Comparison of ENCODE assay signal across 9 mouse cellular contexts in genomic region chr16:33244136-33244691, GRCm38 (mm10). TPM values are rescaled to one million over a fixed set of nuclear protein-coding genes. Genes with fewer than 3 reads are reported as not detected.
DNase-seq lines count a peak whose midpoint lies in the region; ATAC-seq and TF ChIP-seq lines count a peak whose summit lies in the region.
"Had no signal": no experiment of that assay in that cellular context is flagged by ENCODE, and none has a peak within 500 bp of the region (broad histone marks: within the 10 kb centered on the region; RNA-seq: fewer than 3 reads in every experiment).

No protein-coding gene starts in this region.

- no peaks in the 10 kb centered on the region for H3K36me3 ChIP-seq in ES-Bruce4 (ENCODE audit: control insufficient read depth, insufficient read depth, low read length, poor library complexity, severe bottlenecking)
- peaks cover 50% of the 10 kb centered on the region for H3K36me3 ChIP-seq in forebrain, embryonic 12.5 days (replicated peaks)

- TF ChIP-seq POLR2A in ES-Bruce4 (IDR thresholded peaks at IDR 0.05; ENCODE audit: insufficient read depth, low read length), result no peak
- TF ChIP-seq POLR2A in brain, embryonic 14.5 days (IDR thresholded peaks at IDR 0.05; ENCODE audit: borderline replicate concordance, extremely low read depth, insufficient read depth, insufficient read length, poor library complexity, severe bottlenecking), result no peak

- H3K27ac ChIP-seq in layer of hippocampus, adult 2 months, result no peak overlapping the region
- H3K27ac ChIP-seq in ES-Bruce4 (ENCODE audit: insufficient read depth, low read length), result no peak overlapping the region
- H3K27ac ChIP-seq in forebrain, embryonic 12.5 days, result no peak overlapping the region
- H3K27ac ChIP-seq: liver, embryonic 15.5 days had no signal

- no peaks in the 10 kb centered on the region for H3K27me3 ChIP-seq in ES-Bruce4 (ENCODE audit: control insufficient read depth, insufficient read depth, low read length, poor library complexity, severe bottlenecking)
- no peaks in the 10 kb centered on the region for H3K27me3 ChIP-seq in forebrain, embryonic 12.5 days
- H3K27me3 ChIP-seq: liver, embryonic 15.5 days had no signal

- TF ChIP-seq EP300 in ES-Bruce4 (IDR thresholded peaks at IDR 0.05; ENCODE audit: insufficient read depth, low read depth, low read length), result no peak

- H3K4me3 ChIP-seq in layer of hippocampus, adult 2 months, result no peak overlapping the region
- no peak overlapping the region for H3K4me3 ChIP-seq in ES-Bruce4 (ENCODE audit: low read depth, low read length)
- H3K4me3 ChIP-seq in forebrain, embryonic 12.5 days (replicated peaks), result no peak overlapping the region
- H3K4me3 ChIP-seq: liver, embryonic 15.5 days had no signal

- ATAC-seq in monocyte, adult 5-6 weeks (replicated peaks; ENCODE audit: insufficient number of reproducible peaks, low FRiP score, low TSS enrichment, poor library complexity, severe bottlenecking), result peak; percentile 42; the same call in 1 of the 2 replicates
- no peak for ATAC-seq in forebrain, embryonic 12.5 days (ENCODE audit: low FRiP score)
- no peak for ATAC-seq in activated CD4-positive, CD25-positive, alpha-beta regulatory T cell, adult 4 months

- no peak for DNase-seq in layer of hippocampus, adult 2 months (ENCODE audit: low spot score in 2 of 2)
- DNase-seq in layer of hippocampus, adult 9-10 months (ENCODE audit: low spot score), result no peak
- DNase-seq in brain, embryonic 14.5 days (ENCODE audit: low read depth), result no peak
- DNase-seq: cerebellum, adult 18-20 months had no signal

- no peak overlapping the region for H3K4me2 ChIP-seq in forebrain, embryonic 12.5 days
- H3K4me2 ChIP-seq: liver, embryonic 15.5 days had no signal

- no peak overlapping the region for H3K9ac ChIP-seq in ES-Bruce4 (ENCODE audit: low read depth, poor library complexity, severe bottlenecking)
- no peak overlapping the region for H3K9ac ChIP-seq in forebrain, embryonic 12.5 days
- H3K9ac ChIP-seq: liver, embryonic 15.5 days had no signal

- no peaks in the 10 kb centered on the region for H3K4me1 ChIP-seq in ES-Bruce4 (ENCODE audit: control insufficient read depth, insufficient read depth, low read length)
- H3K4me1 ChIP-seq in forebrain, embryonic 12.5 days, result no peaks in the 10 kb centered on the region
- H3K4me1 ChIP-seq: liver, embryonic 15.5 days had no signal

- H3K9me3 ChIP-seq in ES-Bruce4 (replicated peaks; ENCODE audit: control insufficient read depth, insufficient read depth, low read length, poor library complexity, severe bottlenecking), result no peaks in the 10 kb centered on the region
- no peaks in the 10 kb centered on the region for H3K9me3 ChIP-seq in forebrain, embryonic 12.5 days
- H3K9me3 ChIP-seq: liver, embryonic 15.5 days had no signal

- WGBS in forebrain, embryonic 12.5 days, result 89% methylated on average over 6 of the region's 6 CpGs

- TF ChIP-seq CTCF in layer of hippocampus, adult 2 months (conservative IDR thresholded peaks at IDR 0.05), result peak; percentile 59
- TF ChIP-seq CTCF in ES-Bruce4 (IDR thresholded peaks at IDR 0.05; ENCODE audit: low read depth, low read length), result peak; percentile 45
- TF ChIP-seq CTCF in brain, embryonic 14.5 days (IDR thresholded peaks at IDR 0.05; ENCODE audit: borderline replicate concordance, extremely low read depth, insufficient read depth, insufficient read length), result peak; percentile 33; the same call in 1 of the 2 replicates

RNA-seq across cellular contexts. Expression of gene Snx4, which starts 7.0 kb away (rescaled TPM):
- 10 to 100 TPM; 29.8 to 32.8 TPM for total RNA-seq in layer of hippocampus, adult 2 months (2021)
- 97.0 and 97.8 TPM in 2 replicates for polyA plus RNA-seq in ES-Bruce4 (2011; ENCODE audit: insufficient read depth, insufficient read length, low read depth, missing spikeins)
- polyA plus RNA-seq in brain, embryonic 14.5 days (2012; rRNA removed), result 25.9 and 40.3 TPM in 2 replicates
- total RNA-seq in monocyte, adult 5-6 weeks (2017), result 87.8 to 97.4 TPM (median 89.4 TPM) in 3 replicates
- 71.7 and 74.9 TPM in 2 replicates for polyA plus RNA-seq in forebrain, embryonic 12.5 days (2016; fragmentation: Nextera tagmentation; extraction: Ambion mirVana)
- polyA plus RNA-seq in activated CD4-positive, CD25-positive, alpha-beta regulatory T cell, adult 4 months (2017; shearing (Covaris generic)), result 100 to 1,000 TPM; 109 to 115 TPM

RNA-seq across cellular contexts. Expression of gene Osbpl11, which starts 59.3 kb away (rescaled TPM):
- total RNA-seq in layer of hippocampus, adult 2 months (2021), result 10 to 100 TPM; 18.2 to 18.3 TPM
- 18.6 and 21.4 TPM in 2 replicates for polyA plus RNA-seq in ES-Bruce4 (2011; ENCODE audit: insufficient read depth, insufficient read length, low read depth, missing spikeins)
- 15.5 and 19.7 TPM in 2 replicates for polyA plus RNA-seq in brain, embryonic 14.5 days (2012; rRNA removed)
- total RNA-seq in monocyte, adult 5-6 weeks (2017), result 28.0 to 41.0 TPM (median 29.8 TPM) in 3 replicates
- 24.1 and 27.8 TPM in 2 replicates for polyA plus RNA-seq in forebrain, embryonic 12.5 days (2016; fragmentation: Nextera tagmentation; extraction: Ambion mirVana)
- 1 to 10 TPM; 5.7 to 7.5 TPM for polyA plus RNA-seq in activated CD4-positive, CD25-positive, alpha-beta regulatory T cell, adult 4 months (2017; shearing (Covaris generic))
